Mouse (Mus musculus) spleen, adult 12 weeks (tissue): Measurements from ENCODE around the gene Zbtb34.
A peak's percentile ranks its signal among the peaks of the same experiment; 100 is the strongest.

Experiments used
- DNase-seq: peaks from one replicate; pipeline ENCODE4 v3.0.0; 2022; ENCODE audit warnings: low spot score

Zbtb34 gene

GRCm38 (mm10) chr2:33400541-33400940, 30.6 kb downstream of the Zbtb34 start:
- DNase-seq, result no peak

DNA sequence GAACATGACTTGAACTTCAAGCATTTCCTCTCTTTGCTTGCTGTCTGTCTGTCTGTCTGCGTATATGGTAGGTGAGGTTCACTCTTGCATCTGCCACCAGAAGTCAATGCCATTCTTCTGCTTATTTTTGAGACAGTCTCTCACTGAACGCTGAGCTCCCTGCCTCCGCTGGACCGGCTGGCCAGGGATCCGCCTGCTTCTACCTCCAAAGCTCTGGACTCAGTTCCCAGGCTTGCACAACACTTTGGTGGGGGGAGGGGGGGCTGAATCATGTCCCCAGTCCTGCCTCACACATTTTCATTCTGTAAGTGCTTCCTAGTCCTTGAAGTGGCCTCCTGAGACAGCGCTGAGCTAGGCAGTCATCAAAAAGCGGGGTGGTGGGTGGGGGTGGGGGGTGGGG, 32.0 kb downstream of the Zbtb34 start:
- DNase-seq, result no peak

- DNase-seq, result no peak
Observed at GRCm38 (mm10) chr2:33397036-33397435, 34.1 kb downstream of the Zbtb34 start.

DNA sequence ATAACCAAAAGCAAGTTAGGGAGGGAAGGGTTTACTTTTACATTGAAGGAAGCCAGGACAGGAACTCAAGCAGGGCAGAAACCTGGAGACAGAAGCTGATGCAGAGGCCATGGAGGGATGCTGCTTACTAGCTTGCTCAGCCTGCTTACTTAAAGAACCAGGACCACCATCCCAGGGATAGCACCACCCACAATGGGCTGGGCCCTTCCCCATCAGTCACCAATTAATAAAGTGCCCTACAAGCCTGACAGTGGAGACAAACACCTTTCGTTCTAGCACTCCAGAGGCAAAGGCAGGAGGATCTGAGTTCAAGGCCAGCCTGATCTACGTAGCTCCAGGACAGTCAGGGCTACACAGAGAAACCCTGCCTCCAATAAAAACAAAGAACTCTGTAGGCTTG, 36.1 kb downstream of the Zbtb34 start:
- no peak for DNase-seq

DNA sequence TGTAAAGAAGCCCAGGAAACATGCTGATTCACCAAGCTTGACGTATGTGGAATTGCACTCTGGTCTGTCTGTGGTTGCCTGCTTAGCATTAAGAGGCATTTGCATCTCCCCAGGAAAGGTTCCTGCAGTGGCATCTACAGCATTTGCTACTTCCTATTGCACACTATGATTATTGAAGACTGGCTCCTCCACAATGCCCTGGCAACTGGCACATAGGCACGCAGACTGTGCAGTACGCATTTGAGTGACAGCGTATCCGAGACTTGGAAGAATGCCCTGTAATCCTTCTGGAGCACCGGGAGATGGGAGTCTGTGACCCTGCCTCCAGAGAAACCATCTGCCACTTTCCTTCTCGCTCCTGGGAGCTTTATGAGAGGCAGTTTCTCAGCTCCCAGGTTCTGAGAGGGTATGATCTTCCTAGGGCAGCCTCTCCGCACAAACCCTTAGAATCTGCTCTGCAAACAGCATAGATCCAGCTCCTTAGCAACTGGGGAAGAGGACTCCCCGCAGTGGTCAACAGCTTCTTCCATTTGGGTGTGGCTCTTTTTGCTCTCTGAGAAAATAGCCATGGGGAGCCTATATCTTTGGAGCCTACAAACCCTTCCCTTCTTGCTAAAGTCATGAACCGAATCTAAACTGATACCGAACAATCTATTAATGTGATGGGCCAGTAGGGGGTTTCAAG, 37.0 kb downstream of the Zbtb34 start:
- DNase-seq, result no peak

GRCm38 (mm10) chr2:33393021-33393420, 38.1 kb downstream of the Zbtb34 start:
- DNase-seq, result no peak

DNA sequence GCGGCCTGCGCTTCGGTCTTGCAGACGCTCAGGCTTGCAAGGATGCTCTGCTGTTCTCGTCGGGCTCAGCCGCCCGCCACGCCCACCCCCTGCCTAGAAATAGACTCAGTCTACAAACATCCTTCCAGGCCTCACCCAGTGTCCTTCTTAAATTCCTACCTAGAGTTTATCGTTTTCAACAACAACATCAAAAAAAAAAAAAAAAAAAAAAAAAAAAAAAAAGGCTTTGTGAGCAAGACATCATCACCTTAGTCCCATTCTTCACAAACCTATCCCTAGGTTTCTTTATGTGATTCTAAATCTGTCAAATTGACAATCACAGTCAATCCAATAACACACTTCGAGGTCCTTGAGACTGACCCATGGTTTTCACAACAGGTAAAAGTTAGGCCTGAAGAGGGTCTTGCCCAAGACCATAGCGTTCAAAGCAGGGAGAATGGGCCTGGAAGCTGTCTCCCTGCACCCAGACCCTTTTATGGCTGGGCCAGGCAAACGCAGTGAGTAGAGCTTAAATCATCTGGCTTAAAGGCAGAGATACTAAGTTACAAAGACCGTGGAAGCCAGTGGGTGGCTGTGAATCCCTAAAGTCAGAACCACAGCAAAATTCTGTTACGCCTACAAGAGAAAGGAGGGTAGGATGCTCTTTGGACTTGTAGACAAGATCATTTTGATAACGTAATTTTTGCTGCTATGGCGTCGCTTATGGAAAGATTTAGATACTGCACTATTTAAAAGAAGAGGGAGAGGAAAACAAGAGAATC, 59.3 kb downstream of the Zbtb34 start:
- no peak for DNase-seq

- DNase-seq, result peak; percentile 81
Observed at GRCm38 (mm10) chr2:33370777-33371647, 60.1 kb downstream of the Zbtb34 start, which contains the start of gene Ralgps1. Ralgps1 (minus strand) TSS chr2:33371486.

GRCm38 (mm10) chr2:33370276-33370776, 60.8 kb downstream of the Zbtb34 start:
- peak; percentile 7 for DNase-seq

GRCm38 (mm10) chr2:33369453-33369852, 61.7 kb downstream of the Zbtb34 start:
- no peak for DNase-seq

DNA sequence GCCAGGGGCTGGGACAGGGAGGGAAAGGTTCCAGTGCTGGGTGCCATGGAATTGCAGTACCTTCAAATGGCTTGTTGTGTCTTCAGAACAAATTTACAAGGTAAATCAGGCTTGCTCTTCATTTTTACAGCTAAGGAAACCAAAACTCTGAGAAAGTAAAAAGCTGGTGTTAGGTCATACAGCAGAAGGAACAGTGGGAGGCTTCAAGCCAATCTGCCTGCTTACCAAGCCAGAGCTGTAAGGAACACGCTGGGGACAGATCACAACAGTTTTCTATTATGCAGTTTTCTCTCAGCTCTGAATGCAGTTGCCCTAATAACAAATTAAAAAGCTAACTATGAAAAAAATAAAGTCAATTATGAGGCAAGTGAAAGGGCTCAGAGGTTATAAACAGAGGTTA, 62.6 kb downstream of the Zbtb34 start:
- no peak for DNase-seq

DNA sequence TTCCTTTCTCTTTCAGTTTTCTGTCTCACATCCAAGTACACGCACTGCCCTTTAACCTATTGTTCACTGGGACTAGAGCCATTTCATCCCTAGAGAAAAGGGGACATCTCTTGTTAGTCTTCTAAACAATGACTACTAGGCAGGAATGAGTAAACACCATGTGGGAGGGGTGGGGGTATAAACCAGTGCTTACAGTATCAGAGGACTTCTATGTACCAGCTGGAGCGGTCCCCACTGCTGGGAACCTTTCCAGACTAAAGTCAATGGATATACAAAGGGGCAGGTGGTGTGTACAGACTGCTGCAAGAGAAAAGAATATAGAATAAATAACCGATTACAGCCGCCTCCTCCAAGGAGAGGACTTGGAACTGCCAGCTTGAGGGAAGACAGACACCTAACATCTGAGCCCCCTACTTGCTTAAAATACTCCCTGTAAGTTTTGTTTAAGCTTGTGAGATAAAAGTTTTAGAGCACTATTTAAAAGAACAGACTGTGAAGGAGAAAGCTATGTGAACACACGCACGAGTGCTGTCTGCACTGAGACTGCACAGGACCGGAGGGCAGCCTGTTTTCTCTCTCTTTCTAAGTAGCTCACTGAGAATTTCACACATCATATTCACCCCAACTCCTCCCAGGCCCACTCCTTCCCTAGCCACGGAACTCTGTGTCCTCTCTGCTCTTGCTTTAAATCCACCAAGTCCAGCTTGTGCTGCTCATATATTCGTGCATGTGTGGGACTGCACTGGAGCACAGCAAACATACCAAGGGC, 65.2 kb downstream of the Zbtb34 start:
- no peak for DNase-seq

GRCm38 (mm10) chr2:33364656-33365055, 66.5 kb downstream of the Zbtb34 start:
- DNase-seq, result no peak

GRCm38 (mm10) chr2:33363890-33364289, 67.2 kb downstream of the Zbtb34 start:
- no peak for DNase-seq

DNA sequence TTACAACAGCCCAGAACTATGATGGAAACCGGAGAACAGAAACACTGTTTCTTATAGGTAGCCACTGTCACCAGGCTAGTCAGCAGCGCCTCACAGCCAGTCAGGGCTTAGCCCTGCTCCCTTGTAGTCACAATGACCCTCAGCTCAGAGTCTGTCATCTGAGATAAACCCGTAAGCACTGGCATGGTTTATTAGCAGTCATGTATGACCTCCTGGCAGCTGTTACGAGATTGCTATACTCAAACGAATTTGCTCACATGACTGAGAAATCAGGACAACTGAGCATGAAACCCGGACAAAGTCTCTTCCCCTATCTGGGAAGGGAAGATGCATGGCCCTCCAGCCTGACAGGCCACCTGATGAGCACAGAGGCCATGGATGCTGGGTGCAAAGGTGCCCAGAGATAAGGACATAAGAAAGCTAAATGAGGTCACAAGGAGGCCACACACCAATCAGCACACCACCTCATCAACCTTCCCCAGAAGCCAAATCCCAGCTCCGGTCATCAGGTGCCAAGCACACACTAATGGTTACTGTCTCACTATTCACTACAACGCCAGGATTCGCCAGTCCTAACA, 69.9 kb downstream of the Zbtb34 start:
- no peak for DNase-seq

DNA sequence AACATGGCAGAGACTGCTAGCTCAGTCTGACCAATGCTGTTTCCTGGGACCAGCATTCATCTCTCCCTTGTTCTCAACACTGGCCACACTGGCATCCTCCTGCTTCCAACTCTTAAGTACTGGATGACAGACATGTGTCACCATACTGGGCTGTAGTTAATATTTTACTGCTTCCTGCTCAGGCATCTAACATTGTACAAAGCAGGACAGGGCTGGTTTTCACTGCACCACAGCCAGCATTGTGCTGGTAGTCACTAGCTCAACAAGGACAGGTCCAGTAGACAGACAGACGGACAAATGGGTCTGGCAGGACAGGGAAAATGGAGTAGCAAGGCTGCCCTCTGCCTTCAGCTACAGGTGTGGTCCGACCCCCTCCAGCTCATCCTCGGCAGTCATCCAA, 70.6 kb downstream of the Zbtb34 start:
- no peak for DNase-seq

GRCm38 (mm10) chr2:33359184-33359583, 71.9 kb downstream of the Zbtb34 start:
- DNase-seq, result no peak

- DNase-seq, result no peak
Observed at GRCm38 (mm10) chr2:33357250-33357838, 73.8 kb downstream of the Zbtb34 start.
